Mouse (Mus musculus): Measurements from ENCODE around the gene Kirrel3. TPM values are rescaled to one million over a fixed set of nuclear protein-coding genes. Genes with fewer than 3 reads are reported as not detected.

Gene Kirrel3
- 0.37 TPM for polyA plus RNA-seq (2014; fragmentation: Illumina TruSeq; extraction: RNeasy Lipid Tissue Mini Kit (QIAGEN cat#74804); ENCODE audit: low read depth, low replicate concordance)

GRCm38 (mm10) chr9:34485759-34486431 is at the start of gene Kirrel3:
TSS of gene Kirrel3 (plus strand) at chr9:34485894.

